Mouse (Mus musculus) kidney, embryonic 14.5 days (tissue): ENCODE measurements at regions not wholly inside any gene's neighbourhood (a gene's known extent, or its start where the extent isn't known, plus 50 kb on each side); places are given as distances from the start of the nearest gene placed in this dataset.

Source experiments
- ATAC-seq: fragments of 200-750 bp; cut with Nextera tagmentation; 2 replicates; pipeline ENCODE4 v1.8.0; 2017; ENCODE audit warnings: moderate number of reproducible peaks, mild to moderate bottlenecking, moderate TSS enrichment, moderate library complexity; ENCODE audit not compliant: low FRiP score, low TSS enrichment
- H3K27ac ChIP-seq: fragments of 300-500 bp; sonication (generic); 2 replicates; pipeline ENCODE4 v1.5.1; 2014; ENCODE audit warnings: low read depth, mild to moderate bottlenecking, low read length, moderate library complexity, mixed read lengths
- H3K27me3 ChIP-seq: fragments of 300-500 bp; sonication (generic); 2 replicates; pipeline ENCODE4 v1.6.1; 2014; ENCODE audit warnings: mild to moderate bottlenecking, low read length; ENCODE audit not compliant: control insufficient read depth, insufficient read depth
- H3K36me3 ChIP-seq: fragments of 300-500 bp; sonication (generic); 2 replicates; pipeline ENCODE4 v1.6.1; 2014; ENCODE audit warnings: low read length, mixed read lengths; ENCODE audit not compliant: control insufficient read depth, insufficient read depth
- H3K4me1 ChIP-seq: fragments of 300-500 bp; sonication (generic); 2 replicates; pipeline ENCODE4 v1.6.1; 2014; ENCODE audit warnings: low read length, mixed read lengths; ENCODE audit not compliant: control insufficient read depth, insufficient read depth
- H3K4me2 ChIP-seq: fragments of 300-500 bp; sonication (generic); replicated peaks from 2 replicates; pipeline ENCODE4 v1.6.1; 2014; ENCODE audit warnings: low read depth, mild to moderate bottlenecking, low read length
- H3K4me3 ChIP-seq: fragments of 300-500 bp; sonication (generic); 2 replicates; pipeline ENCODE4 v1.5.1; 2014; ENCODE audit warnings: mild to moderate bottlenecking, low read length
- H3K9ac ChIP-seq: fragments of 300-500 bp; sonication (generic); 2 replicates; pipeline ENCODE4 v1.6.1; 2014; ENCODE audit warnings: low read depth, mild to moderate bottlenecking, low read length, moderate library complexity
- H3K9me3 ChIP-seq: fragments of 300-500 bp; sonication (generic); 2 replicates; pipeline ENCODE4 v1.6.1; 2016; ENCODE audit warnings: low read length; ENCODE audit not compliant: control insufficient read depth
- WGBS: fragments of 180-500 bp; shearing (Covaris S2); extraction: QIAGEN DNeasy Blood & Tissue Kit; methylation state at CpG from one replicate; pipeline ENCODE4 v1.1.7; 2014; 5-methylcytosine and 5-hydroxymethylcytosine counted together

DNA sequence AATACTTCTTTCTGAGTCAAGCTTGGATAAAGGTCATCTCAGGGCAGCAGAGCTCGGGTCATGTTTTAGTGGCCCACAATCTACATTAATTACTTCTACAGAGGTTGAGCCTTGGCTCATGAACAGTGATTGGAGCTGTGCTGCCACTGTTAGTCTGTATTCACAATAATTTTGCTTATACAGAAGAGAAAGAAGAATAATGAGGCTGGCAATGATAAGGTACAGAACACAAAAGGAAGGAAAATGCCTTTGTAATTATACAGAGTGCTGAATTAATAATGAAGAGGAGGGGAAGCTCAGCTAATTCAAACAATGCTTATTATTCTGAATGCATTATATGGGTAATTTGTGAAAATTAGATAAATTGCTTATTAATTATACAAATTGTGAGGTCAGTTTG, 573.9 kb upstream of the Cblb start:
- Histone ChIP-seq H3K36me3 (no peaks in the 10 kb centered on the region), H3K4me3 (no peak overlapping the region), H3K4me2 (no peak overlapping the region), H3K4me1 (no peaks in the 10 kb centered on the region), H3K9ac (no peak overlapping the region), H3K27me3 (no peaks in the 10 kb centered on the region), H3K9me3 (no peaks in the 10 kb centered on the region), H3K27ac (no peak overlapping the region)
- no peak for ATAC-seq
- whole genome bisulfite sequencing, result 40% methylated on average over 1 of the region's 1 CpGs

DNA sequence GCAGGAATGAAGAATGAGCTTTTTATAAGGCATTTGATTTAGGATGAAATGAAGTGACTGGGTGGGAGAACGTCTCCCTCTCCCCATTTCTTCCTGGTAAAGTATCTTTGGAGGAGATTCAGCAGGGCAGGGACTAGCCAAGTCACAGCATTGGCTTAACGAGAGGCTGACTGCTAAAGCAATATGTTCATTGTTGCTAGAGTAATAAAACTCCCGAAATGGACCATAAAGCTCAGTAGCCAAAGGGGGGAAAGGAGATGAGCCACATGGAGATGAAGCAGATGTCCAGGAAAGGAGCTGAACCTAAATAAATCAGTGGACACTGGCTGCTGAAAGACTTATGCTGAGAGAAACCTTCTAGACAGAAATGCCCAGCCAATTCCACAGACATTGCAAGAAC, 555.3 kb upstream of the Cblb start:
- 19% methylated on average over 3 of the region's 3 CpGs for WGBS
- peak; percentile 90 for ATAC-seq

DNA sequence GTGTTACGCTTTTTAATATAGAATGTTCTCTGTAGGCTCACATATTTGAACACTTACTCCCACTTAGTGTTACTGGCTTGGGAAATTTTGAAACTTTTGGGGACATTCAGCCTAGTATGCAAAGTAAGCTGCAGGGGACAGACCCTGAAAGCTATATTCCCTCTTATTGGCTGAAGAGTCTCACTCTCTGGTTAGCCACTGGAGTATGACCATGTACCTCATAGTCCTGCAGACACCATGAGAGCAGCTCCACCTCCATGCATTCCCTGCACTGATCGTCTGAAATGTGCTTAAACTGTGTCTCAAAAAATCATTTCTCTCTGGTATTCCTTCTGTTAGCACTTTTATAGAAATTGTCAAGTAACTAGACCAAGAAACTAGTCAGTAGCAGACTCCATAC, 534.9 kb upstream of the Cblb start:
- H3K9me3 ChIP-seq, result no peaks in the 10 kb centered on the region
- no peaks in the 10 kb centered on the region for H3K27me3 ChIP-seq
- 84% methylated on average over 2 of the region's 2 CpGs for WGBS
- H3K4me1 ChIP-seq, result no peaks in the 10 kb centered on the region
- H3K4me3 ChIP-seq, result no peak overlapping the region
- no peak overlapping the region for H3K4me2 ChIP-seq
- no peak overlapping the region for H3K27ac ChIP-seq
- H3K9ac ChIP-seq, result no peak overlapping the region
- ATAC-seq, result no peak
- no peaks in the 10 kb centered on the region for H3K36me3 ChIP-seq

More for the DNA sequence above, 555.3 kb upstream of the Cblb start:
- no peak overlapping the region for H3K4me2 ChIP-seq
- no peak overlapping the region for H3K9ac ChIP-seq
- no peaks in the 10 kb centered on the region for H3K4me1 ChIP-seq
- no peak overlapping the region for H3K27ac ChIP-seq
- no peaks in the 10 kb centered on the region for H3K27me3 ChIP-seq
- H3K4me3 ChIP-seq, result no peak overlapping the region
- no peaks in the 10 kb centered on the region for H3K36me3 ChIP-seq
- no peaks in the 10 kb centered on the region for H3K9me3 ChIP-seq

DNA sequence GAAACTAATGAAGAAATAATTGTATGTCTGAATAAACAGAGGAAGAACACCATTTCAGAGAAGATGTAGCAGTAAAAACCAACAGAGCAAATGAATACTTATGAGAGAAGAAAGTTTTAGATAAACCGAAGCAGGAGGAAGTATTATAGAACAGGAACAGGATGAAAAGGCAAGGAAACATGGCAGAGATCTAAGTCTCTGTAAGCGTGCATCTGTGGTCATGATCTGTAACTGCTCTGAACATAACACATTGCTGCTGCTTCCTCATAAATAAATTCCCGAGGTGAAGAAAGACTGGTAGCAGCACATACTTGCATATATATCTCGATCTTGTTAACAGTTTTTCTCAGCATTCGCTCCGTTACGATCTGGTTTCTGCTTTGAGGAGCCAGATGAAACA, 533.2 kb upstream of the Cblb start:
- ATAC-seq, result no peak

DNA sequence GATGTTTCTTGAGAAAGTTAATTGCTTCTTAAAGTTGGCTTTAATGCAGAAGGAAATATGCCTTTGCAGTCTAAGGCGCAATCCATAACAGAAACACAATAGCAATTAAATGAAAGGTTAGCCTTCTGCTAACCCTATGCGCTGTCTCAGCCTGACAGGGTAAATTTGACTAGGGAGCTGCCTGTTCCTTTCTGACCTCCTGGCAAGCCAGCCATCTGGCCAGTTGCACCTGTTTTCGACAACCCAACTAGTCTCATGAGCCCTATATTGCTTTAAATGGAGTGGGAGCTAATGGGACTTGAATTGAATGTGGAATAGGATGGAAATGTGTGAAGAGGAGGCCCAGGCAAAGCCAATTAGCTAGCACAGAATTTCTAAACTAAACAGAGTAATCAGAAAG, 513.9 kb upstream of the Cblb start:
- Histone ChIP-seq H3K9me3 (no peaks in the 10 kb centered on the region), H3K27me3 (no peaks in the 10 kb centered on the region), H3K4me3 (no peak overlapping the region), H3K4me2 (no peak overlapping the region), H3K4me1 (no peaks in the 10 kb centered on the region), H3K9ac (no peak overlapping the region), H3K27ac (no peak overlapping the region), H3K36me3 (no peaks in the 10 kb centered on the region)
- ATAC-seq, result no peak
- 53% methylated on average over 3 of the region's 3 CpGs for WGBS

More for the DNA sequence above, 533.2 kb upstream of the Cblb start:
- no peaks in the 10 kb centered on the region for H3K27me3 ChIP-seq
- no peaks in the 10 kb centered on the region for H3K4me1 ChIP-seq
- no peaks in the 10 kb centered on the region for H3K36me3 ChIP-seq
- no peak overlapping the region for H3K4me2 ChIP-seq
- H3K27ac ChIP-seq, result no peak overlapping the region
- no peaks in the 10 kb centered on the region for H3K9me3 ChIP-seq
- H3K9ac ChIP-seq, result no peak overlapping the region
- WGBS, result 86% methylated on average over 7 of the region's 7 CpGs
- H3K4me3 ChIP-seq, result no peak overlapping the region

DNA sequence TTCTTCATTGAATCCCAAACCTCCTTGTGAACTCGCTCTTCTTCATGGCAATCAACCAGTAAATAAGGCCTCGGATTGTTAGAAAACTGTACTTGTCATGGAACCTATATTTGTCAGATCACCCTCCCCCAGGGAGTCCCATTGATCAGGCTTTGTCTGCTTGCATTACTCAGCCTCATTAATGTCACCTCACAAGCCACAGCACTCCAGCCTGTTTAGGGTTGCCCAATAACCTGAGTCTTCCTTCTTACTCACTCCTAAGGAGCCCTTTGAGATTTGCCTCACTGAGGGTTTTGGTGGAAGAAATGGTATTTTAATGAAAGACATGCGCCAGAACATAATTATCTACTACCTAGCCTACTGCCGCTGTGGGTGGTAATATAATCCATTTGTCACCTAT, 510.3 kb upstream of the Cblb start:
- Histone ChIP-seq H3K9me3 (no peaks in the 10 kb centered on the region), H3K9ac (no peak overlapping the region), H3K27ac (no peak overlapping the region), H3K4me3 (no peak overlapping the region), H3K4me2 (no peak overlapping the region), H3K4me1 (no peaks in the 10 kb centered on the region), H3K36me3 (no peaks in the 10 kb centered on the region), H3K27me3 (no peaks in the 10 kb centered on the region)
- no peak for ATAC-seq
- WGBS, result 88% methylated on average over 4 of the region's 4 CpGs

DNA sequence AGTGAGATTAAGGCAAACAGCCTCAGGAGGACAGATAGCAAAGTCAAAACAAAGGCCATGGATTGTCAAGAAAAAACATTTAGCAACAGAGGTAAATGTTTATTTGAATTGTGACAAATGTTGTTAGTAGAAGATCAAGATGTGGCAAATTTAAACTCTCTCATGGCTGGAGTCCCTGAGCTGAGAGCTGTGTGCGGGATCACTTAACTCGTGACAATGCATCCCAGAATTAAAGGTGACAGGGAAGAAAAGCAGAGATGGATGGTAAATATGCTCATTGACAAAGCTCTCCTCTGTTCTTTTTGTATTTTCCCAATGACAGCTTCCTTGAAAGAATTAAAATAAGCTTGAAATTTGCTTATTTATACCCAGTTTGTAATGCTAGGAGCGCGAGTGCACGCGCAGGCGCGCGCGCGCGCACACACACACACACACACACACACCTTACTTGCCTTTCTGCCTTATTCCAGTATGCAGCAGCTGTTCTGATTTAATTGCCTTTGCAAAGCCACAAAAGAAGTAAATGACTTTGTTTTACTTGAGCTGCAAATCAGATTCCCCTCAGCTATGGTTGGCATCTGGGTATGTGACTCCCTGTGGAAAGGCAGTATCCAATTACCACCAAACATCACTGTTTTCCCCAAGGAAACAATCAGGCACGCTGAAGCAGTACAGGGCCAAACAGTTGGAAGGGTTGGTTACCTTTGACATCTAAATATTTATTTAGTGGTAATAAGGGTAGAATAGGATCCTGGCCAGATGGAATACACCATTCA, 509.5 kb upstream of the Cblb start:
- no peak overlapping the region for H3K9ac ChIP-seq
- ATAC-seq, result peak; percentile 90
- no peak overlapping the region for H3K4me2 ChIP-seq
- H3K36me3 ChIP-seq, result no peaks in the 10 kb centered on the region
- no peak overlapping the region for H3K27ac ChIP-seq
- no peaks in the 10 kb centered on the region for H3K27me3 ChIP-seq
- WGBS, result 76% methylated on average over 13 of the region's 13 CpGs
- no peak overlapping the region for H3K4me3 ChIP-seq
- no peaks in the 10 kb centered on the region for H3K9me3 ChIP-seq
- no peaks in the 10 kb centered on the region for H3K4me1 ChIP-seq

DNA sequence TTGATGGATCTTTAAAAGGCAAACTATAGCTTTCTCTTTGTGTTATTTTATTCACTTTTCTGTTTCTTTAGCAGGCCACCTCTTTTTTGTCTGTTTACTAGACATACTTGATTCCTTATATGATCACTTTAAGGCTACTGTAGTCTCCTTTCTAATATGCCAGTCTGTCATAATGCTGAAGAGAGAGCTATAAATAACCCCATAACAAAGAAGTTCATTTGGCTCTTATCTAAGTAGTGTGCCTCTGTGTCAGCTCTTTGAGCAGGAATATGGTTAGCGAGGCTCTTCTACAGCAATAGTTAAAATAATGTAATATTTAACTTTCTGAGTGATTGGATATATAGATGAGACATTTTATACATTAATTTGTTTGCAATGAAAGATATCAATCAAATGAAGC, 507.0 kb upstream of the Cblb start:
- Histone ChIP-seq H3K4me1 (no peaks in the 10 kb centered on the region), H3K27me3 (no peaks in the 10 kb centered on the region), H3K27ac (no peak overlapping the region), H3K9ac (no peak overlapping the region), H3K4me3 (no peak overlapping the region), H3K4me2 (no peak overlapping the region), H3K36me3 (no peaks in the 10 kb centered on the region), H3K9me3 (no peaks in the 10 kb centered on the region)
- ATAC-seq, result no peak
- 86% methylated on average over 1 of the region's 1 CpGs for WGBS

DNA sequence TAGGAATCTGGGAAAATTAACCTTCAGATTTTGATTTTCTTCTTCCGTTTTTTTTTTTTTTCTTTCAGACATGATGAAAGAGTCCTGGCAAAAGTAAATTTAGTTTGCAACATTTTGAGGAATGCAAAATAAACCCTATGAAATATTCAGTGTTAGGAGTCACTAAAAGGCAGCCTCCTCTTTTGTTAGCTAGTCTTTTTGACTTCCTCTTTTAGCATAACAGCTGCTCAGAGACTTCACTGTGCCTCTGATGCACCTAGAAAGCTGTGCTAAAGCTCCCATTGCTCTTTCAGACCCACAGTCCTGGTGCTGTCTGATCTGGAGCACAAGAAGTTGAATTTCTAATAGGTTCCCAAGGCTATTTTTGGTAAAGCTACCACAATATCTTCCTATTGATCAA, 498.5 kb upstream of the Cblb start:
- Histone ChIP-seq H3K27me3 (no peaks in the 10 kb centered on the region), H3K36me3 (no peaks in the 10 kb centered on the region), H3K4me2 (no peak overlapping the region), H3K4me3 (no peak overlapping the region), H3K4me1 (no peaks in the 10 kb centered on the region), H3K9ac (no peak overlapping the region), H3K27ac (no peak overlapping the region), H3K9me3 (no peaks in the 10 kb centered on the region)
- 76% methylated on average over 1 of the region's 1 CpGs for WGBS
- ATAC-seq, result no peak
